Mouse (Mus musculus) lung, adult 2 months (tissue): Measurements from ENCODE around the gene Ttc23.

Experiments
- CTCF ChIP-seq: fragments of 200-500 bp; IDR thresholded peaks from 2 replicates; pipeline ENCODE4 v1.5.1; 2011; ENCODE audit warnings: mild to moderate bottlenecking, low read length, control low read depth; ENCODE audit not compliant: insufficient read depth
- POLR2A ChIP-seq: fragments of 200-500 bp; IDR thresholded peaks from 2 replicates; pipeline ENCODE4 v1.6.1; 2011; ENCODE audit warnings: low read depth, mild to moderate bottlenecking, control low read depth, low read length, borderline replicate concordance; ENCODE audit errors: extremely low read depth

- no peak for TF ChIP-seq CTCF
- no peak for TF ChIP-seq POLR2A
These were observed 15.2 kb downstream of the Ttc23 start for GRCm38 (mm10) chr7:67662424-67662823.
